26 mouse cellular contexts compared by ENCODE assay signal in genomic region chr11:115519581-115519980, GRCm38 (mm10).
"Had no signal": no experiment of that assay in that cellular context is flagged by ENCODE, and none has a peak within 500 bp of the region (broad histone marks: within the 10 kb centered on the region; RNA-seq: fewer than 3 reads in every experiment).

No protein-coding gene starts in this region.

- ATAC-seq: hindbrain, embryonic 16.5 days; inflammation-experienced regulatory T-cells, adult 6 months; intestine, embryonic 15.5 days; intestine, postnatal 0 days; liver, postnatal 0 days had no signal

- H3K9me3 ChIP-seq: hindbrain, embryonic 10.5 days; hindbrain, embryonic 12.5 days; intestine, embryonic 15.5 days; limb, embryonic 10.5 days; limb, embryonic 12.5 days; liver, embryonic 13.5 days; liver, embryonic 15.5 days had no signal

- H3K27ac ChIP-seq: gastrocnemius, adult 2 months; hindbrain, embryonic 10.5 days; hindbrain, embryonic 12.5 days; hindbrain, embryonic 14.5 days; intestine, embryonic 15.5 days; limb, embryonic 10.5 days; liver, embryonic 13.5 days; liver, embryonic 15.5 days had no signal

- H3K9ac ChIP-seq: hindbrain, embryonic 12.5 days; hindbrain, embryonic 14.5 days; intestine, embryonic 15.5 days; limb, embryonic 12.5 days; liver, embryonic 13.5 days; liver, embryonic 15.5 days; liver, postnatal 0 days had no signal

- H3K4me3 ChIP-seq: gastrocnemius, adult 2 months; hindbrain, embryonic 10.5 days; hindbrain, embryonic 12.5 days; intestine, embryonic 15.5 days; layer of hippocampus, adult 2 months; left cerebral cortex, adult 2 months; limb, embryonic 10.5 days; limb, embryonic 12.5 days; liver, embryonic 13.5 days; liver, embryonic 15.5 days had no signal

- H3K4me1 ChIP-seq: hindbrain, embryonic 12.5 days; intestine, embryonic 15.5 days; limb, embryonic 12.5 days had no signal

- DNase-seq: gastrocnemius, adult 2 months; gastrocnemius, postnatal 10 days; gastrocnemius, postnatal 25 days; heart, postnatal 10 days; heart, postnatal 36 days; kidney, adult 18-20 months; kidney, adult 8-10 months; kidney, postnatal 10 days; kidney, postnatal 25 days; kidney, postnatal 4 days; liver; liver, embryonic 13.5 days; liver, postnatal 0 days had no signal

- H3K27me3 ChIP-seq: hindbrain, embryonic 12.5 days; intestine, embryonic 15.5 days; limb, embryonic 12.5 days; liver, embryonic 13.5 days; liver, embryonic 15.5 days had no signal

- H3K4me2 ChIP-seq: hindbrain, embryonic 12.5 days; hindbrain, embryonic 14.5 days; intestine, embryonic 15.5 days; limb, embryonic 12.5 days; liver, embryonic 11.5 days; liver, embryonic 13.5 days; liver, embryonic 15.5 days had no signal
